Mouse (Mus musculus) hematopoietic stem cell, adult 5-6 weeks (primary cell): ENCODE data around the gene Elane. TPM values are rescaled to one million over a fixed set of nuclear protein-coding genes. Genes with fewer than 3 reads are reported as not detected.
A peak's percentile ranks its signal among the peaks of the same experiment; 100 is the strongest.

Source experiments
- ATAC-seq, 2 experiments: fragments of 125-278 bp in 1 of 2; replicated peaks in 1 of 2; 2 replicates each; pipeline ENCODE4 v1.8.0; 2016 to 2017; ENCODE audit warnings: inconsistent platforms in 2 of 2, mild to moderate bottlenecking in 2 of 2, moderate number of reproducible peaks in 2 of 2, low read depth in 1 of 2, moderate TSS enrichment in 1 of 2; ENCODE audit not compliant: low FRiP score in 2 of 2, poor library complexity in 2 of 2, severe bottlenecking in 2 of 2, insufficient read depth in 1 of 2, low TSS enrichment in 1 of 2
- total RNA-seq: library from RNA; stranded (forward); fragments of 172-1452, 232-1000 nt; gene quantifications from 2 replicates; pipeline ENCODE4 v1.2.3, GENCODE M21; 2017

Gene Elane
- total RNA-seq, 1 experiment from 2014 or later, result 41.4 TPM

- ATAC-seq, result no peak
Observed at GRCm38 (mm10) chr10:79856280-79856679, 29.8 kb upstream of the Elane start.

- ATAC-seq, result no peak
Observed at GRCm38 (mm10) chr10:79856704-79857451, 29.2 kb upstream of the Elane start.

- ATAC-seq, result no peak
Observed at GRCm38 (mm10) chr10:79857452-79857811, 28.6 kb upstream of the Elane start.

- ATAC-seq, result no peak
Observed at GRCm38 (mm10) chr10:79857894-79858293, 28.2 kb upstream of the Elane start.

- ATAC-seq, result no peak
Observed at GRCm38 (mm10) chr10:79858416-79859074, 27.5 kb upstream of the Elane start.

GRCm38 (mm10) chr10:79859116-79859515 lies 26.9 kb upstream of the Elane start:
- no peak for ATAC-seq

GRCm38 (mm10) chr10:79860079-79860911 lies 25.8 kb upstream of the Elane start:
- ATAC-seq, result no peak

- ATAC-seq, result no peak
Observed at GRCm38 (mm10) chr10:79861230-79862048, 24.6 kb upstream of the Elane start.

GRCm38 (mm10) chr10:79862049-79862788 lies 23.8 kb upstream of the Elane start:
- ATAC-seq, result no peak

GRCm38 (mm10) chr10:79862925-79863324 lies 23.1 kb upstream of the Elane start:
- no peak for ATAC-seq

GRCm38 (mm10) chr10:79864351-79865188 lies 21.5 kb upstream of the Elane start:
- no peak for ATAC-seq

- ATAC-seq, result no peak
Observed at GRCm38 (mm10) chr10:79865189-79865601, 20.9 kb upstream of the Elane start.

GRCm38 (mm10) chr10:79865801-79866295 lies 20.2 kb upstream of the Elane start:
- ATAC-seq, result peak; percentile 52 to 57

- no peak for ATAC-seq
Observed at GRCm38 (mm10) chr10:79866601-79867000, 19.4 kb upstream of the Elane start.

- no peak for ATAC-seq
Observed at GRCm38 (mm10) chr10:79871845-79872244, 14.2 kb upstream of the Elane start.

- no peak for ATAC-seq
Observed at GRCm38 (mm10) chr10:79872862-79873261, 13.2 kb upstream of the Elane start.
